Mouse (Mus musculus) macrophage (primary cell): ENCODE measurements around the gene Ofd1. TPM values are rescaled to one million over a fixed set of nuclear protein-coding genes. Genes with fewer than 3 reads are reported as not detected.

ENCODE experiments used
- H3K27ac ChIP-seq: fragments of 350-480 bp; formaldehyde crosslinking; 2 replicates; pipeline ENCODE4 v1.9.0; 2021
- H3K36me3 ChIP-seq: fragments of 350-480 bp; formaldehyde crosslinking; 2 replicates; pipeline ENCODE4 v1.9.0; 2021; ENCODE audit errors: inconsistent target
- H3K4me3 ChIP-seq: fragments of 350-480 bp; formaldehyde crosslinking; 2 replicates; pipeline ENCODE4 v1.9.0; 2021; ENCODE audit errors: inconsistent target
- H3K79me2 ChIP-seq: fragments of 350-480 bp; formaldehyde crosslinking; 2 replicates; pipeline ENCODE4 v1.9.0; 2021; ENCODE audit errors: inconsistent target
- WGBS: methylation state at CpG from one replicate; pipeline ENCODE4 v1.1.7; 2026; ENCODE audit warnings: inconsistent platforms; ENCODE audit not compliant: missing documents; 5-methylcytosine and 5-hydroxymethylcytosine counted together
- polyA plus RNA-seq: library from polyadenylated mRNA; stranded (reverse); fragments of 250-400 nt; gene quantifications from 3 replicates; pipeline ENCODE4 v1.2.4, GENCODE M21; 2018; ENCODE audit warnings: inconsistent platforms
- total RNA-seq, 78 experiments: library from RNA; depleted of rRNA; stranded (reverse); fragments of 250-400 nt; gene quantifications; 1 replicate in 9 of 78; 2 replicates in 24 of 78; 3 replicates in 43 of 78; 4 replicates in 2 of 78; pipeline ENCODE4 v1.2.4; 2018; ENCODE audit warnings: inconsistent platforms in 56 of 78

The Ofd1 gene
- 10 to 100 TPM in 22 of 26 experiments, 1 to 10 TPM in 4; 7.7 to 20.2 (median 16.5) TPM for total RNA-seq (2018; cell fraction: chromatin; rRNA removed)
- 1 to 10 TPM; 4.0 to 5.3 (median 4.5) TPM for total RNA-seq (2018; cell fraction: cytosol; rRNA removed)
- 10 to 100 TPM in 10 of 26 experiments, 1 to 10 TPM in 16; 5.9 to 15.2 (median 9.2) TPM for total RNA-seq (2018; cell fraction: nucleus; rRNA removed)
- 3.0 to 6.0 TPM (median 5.0 TPM) in 3 replicates for polyA plus RNA-seq

GRCm38 (mm10) chrX:166440616-166441063, at the start of gene Ofd1:
Ofd1 (minus strand) TSS chrX:166440704.
- no peaks in the 10 kb centered on the region for H3K79me2 ChIP-seq
- peak within 1 kb of the TSS; percentile 64 for H3K4me3 ChIP-seq
- peak within 1 kb of the TSS; percentile 27; the same call in 1 of the 2 replicates for H3K27ac ChIP-seq
- no peaks in the 10 kb centered on the region for H3K36me3 ChIP-seq
- 21% methylated on average over 44 of the region's 44 CpGs for WGBS

GRCm38 (mm10) chrX:166479365-166479983, 39.0 kb upstream of the Ofd1 start, which contains the start of gene Rab9:
Rab9 (minus strand) TSS chrX:166479867.
- no peaks in the 10 kb centered on the region for H3K36me3 ChIP-seq
- peaks cover 48% of the 10 kb centered on the region for H3K79me2 ChIP-seq
- H3K27ac ChIP-seq, result peak within 1 kb of the TSS; percentile 57
- 20% methylated on average over 38 of the region's 41 CpGs for WGBS
- H3K4me3 ChIP-seq, result peak within 1 kb of the TSS; percentile 71

GRCm38 (mm10) chrX:166478631-166479364, 38.3 kb upstream of the Ofd1 start:
- WGBS, result 26% methylated on average over 24 of the region's 28 CpGs
- Histone ChIP-seq H3K4me3 (peak overlapping the region; percentile 71), H3K79me2 (peaks cover 55% of the 10 kb centered on the region), H3K36me3 (no peaks in the 10 kb centered on the region), H3K27ac (peak overlapping the region; percentile 57)

- no peak overlapping the region for H3K27ac ChIP-seq
- H3K36me3 ChIP-seq, result no peaks in the 10 kb centered on the region
- no peak overlapping the region for H3K4me3 ChIP-seq
- peaks cover 69% of the 10 kb centered on the region for H3K79me2 ChIP-seq
- 89% methylated on average over 6 of the region's 6 CpGs for WGBS
Observed at GRCm38 (mm10) chrX:166477393-166477792, 36.9 kb upstream of the Ofd1 start.

GRCm38 (mm10) chrX:166472612-166473011, 32.1 kb upstream of the Ofd1 start:
- Histone ChIP-seq H3K79me2 (peaks cover 100% of the 10 kb centered on the region), H3K36me3 (no peaks in the 10 kb centered on the region), H3K4me3 (no peak overlapping the region), H3K27ac (no peak overlapping the region)
- 90% methylated on average over 6 of the region's 6 CpGs for WGBS

- no peak overlapping the region for H3K27ac ChIP-seq
- no peak overlapping the region for H3K4me3 ChIP-seq
- no peaks in the 10 kb centered on the region for H3K36me3 ChIP-seq
- WGBS, result 87% methylated on average over 5 of the region's 7 CpGs
- H3K79me2 ChIP-seq, result peaks cover 99% of the 10 kb centered on the region
Observed at GRCm38 (mm10) chrX:166468321-166468720, 27.8 kb upstream of the Ofd1 start.

GRCm38 (mm10) chrX:166455525-166455924, 15.0 kb upstream of the Ofd1 start:
- H3K79me2 ChIP-seq, result peaks cover 25% of the 10 kb centered on the region; the same call in 1 of the 2 replicates
- WGBS, result 83% methylated on average over 1 of the region's 1 CpGs
- no peak overlapping the region for H3K4me3 ChIP-seq
- no peak overlapping the region for H3K27ac ChIP-seq
- no peaks in the 10 kb centered on the region for H3K36me3 ChIP-seq

- Histone ChIP-seq H3K36me3 (no peaks in the 10 kb centered on the region), H3K4me3 (no peak overlapping the region), H3K27ac (no peak overlapping the region), H3K79me2 (peaks cover 13% of the 10 kb centered on the region; the same call in 1 of the 2 replicates)
- WGBS, result 80% methylated on average over 1 of the region's 3 CpGs
Observed at GRCm38 (mm10) chrX:166454331-166454730, 13.8 kb upstream of the Ofd1 start.

GRCm38 (mm10) chrX:166453532-166453931, 13.0 kb upstream of the Ofd1 start:
- WGBS, result 66% methylated on average over 6 of the region's 6 CpGs
- Histone ChIP-seq H3K4me3 (no peak overlapping the region), H3K27ac (no peak overlapping the region), H3K79me2 (peaks cover 5% of the 10 kb centered on the region; the same call in 1 of the 2 replicates), H3K36me3 (no peaks in the 10 kb centered on the region)

GRCm38 (mm10) chrX:166444552-166444951, 4.0 kb upstream of the Ofd1 start:
- WGBS, result 84% methylated on average over 3 of the region's 3 CpGs
- H3K27ac ChIP-seq, result no peak overlapping the region
- no peaks in the 10 kb centered on the region for H3K36me3 ChIP-seq
- H3K79me2 ChIP-seq, result no peaks in the 10 kb centered on the region
- H3K4me3 ChIP-seq, result no peak overlapping the region

- no peaks in the 10 kb centered on the region for H3K79me2 ChIP-seq
- 20% methylated on average over 36 of the region's 36 CpGs for WGBS
- H3K27ac ChIP-seq, result peak within 1 kb of the TSS; percentile 27; the same call in 1 of the 2 replicates
- peak within 1 kb of the TSS; percentile 64 for H3K4me3 ChIP-seq
- no peaks in the 10 kb centered on the region for H3K36me3 ChIP-seq
Observed at GRCm38 (mm10) chrX:166440036-166440615, 378 bp downstream of the Ofd1 start, which contains the start of gene Trappc2. Trappc2 (plus strand) TSS chrX:166440574.

GRCm38 (mm10) chrX:166434812-166435211, 5.7 kb downstream of the Ofd1 start:
- Histone ChIP-seq H3K36me3 (no peaks in the 10 kb centered on the region), H3K79me2 (no peaks in the 10 kb centered on the region), H3K27ac (no peak overlapping the region), H3K4me3 (no peak overlapping the region)
- WGBS, result 100% methylated on average over 2 of the region's 2 CpGs

GRCm38 (mm10) chrX:166416196-166416595, 24.3 kb downstream of the Ofd1 start:
- H3K4me3 ChIP-seq, result no peak overlapping the region
- WGBS, result no CpG with 5 or more reads among the region's 6 CpGs
- H3K27ac ChIP-seq, result no peak overlapping the region
- H3K79me2 ChIP-seq, result no peaks in the 10 kb centered on the region
- no peaks in the 10 kb centered on the region for H3K36me3 ChIP-seq

GRCm38 (mm10) chrX:166407865-166408264, 32.6 kb downstream of the Ofd1 start:
- H3K36me3 ChIP-seq, result no peaks in the 10 kb centered on the region
- no peak overlapping the region for H3K27ac ChIP-seq
- no peaks in the 10 kb centered on the region for H3K79me2 ChIP-seq
- H3K4me3 ChIP-seq, result no peak overlapping the region
